Mouse (Mus musculus): ENCODE measurements around the gene Cap1. TPM values are rescaled to one million over a fixed set of nuclear protein-coding genes. Genes with fewer than 3 reads are reported as not detected.

Cap1 gene
- total RNA-seq, 1 experiment, result 130 TPM

DNA sequence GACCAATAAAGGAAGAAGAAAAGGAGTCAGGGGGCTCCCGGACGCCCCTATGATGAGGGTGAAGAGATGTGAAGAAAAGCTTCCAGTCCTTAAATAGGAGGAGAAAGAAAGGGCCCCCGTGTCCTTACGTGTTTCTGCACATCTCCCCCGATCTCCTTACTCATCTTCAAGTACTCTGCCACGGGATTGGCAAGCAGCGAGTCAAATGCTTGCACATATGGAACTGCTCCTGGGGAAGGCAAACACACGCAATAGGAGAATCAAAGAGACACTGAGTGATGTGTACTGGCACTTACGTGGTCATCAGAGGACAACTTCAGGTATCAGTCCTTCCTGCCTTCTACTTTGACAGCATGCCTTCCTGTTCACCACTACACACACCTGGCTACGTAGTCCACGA is 14.6 kb downstream of the Cap1 start:
- in situ Hi-C loops (cut with MboI; ENCODE audit: low sequenced_read_pairs in 2 of 2, unreplicated experiment in 2 of 2), result no loop called here
- no peak overlapping the region for H3K4me3 ChIP-seq (ENCODE audit: insufficient read depth in 1 of 2, low read depth in 1 of 2, low read length in 2 of 2, poor library complexity in 1 of 2, severe bottlenecking in 1 of 2)
- no peak overlapping the region for H3K27ac ChIP-seq (ENCODE audit: insufficient read depth, low read depth, low read length, poor library complexity, severe bottlenecking)
- H3K9ac ChIP-seq (ENCODE audit: insufficient read depth, low read depth, low read length, poor library complexity, severe bottlenecking), result no peak overlapping the region
- no peak for DNase-seq (ENCODE audit: low read depth, low spot score)
- no peaks in the 10 kb centered on the region for H3K4me1 ChIP-seq (ENCODE audit: control insufficient read depth in 2 of 2, insufficient read depth in 2 of 2, low read length in 2 of 2, poor library complexity in 1 of 2)
- TF ChIP-seq HCFC1 (IDR thresholded peaks at IDR 0.05; ENCODE audit: borderline replicate concordance, insufficient read depth, low read length), result no peak
- TF ChIP-seq MAFK (IDR thresholded peaks at IDR 0.05; ENCODE audit: insufficient read depth, low read depth, low read length), result no peak
- TF ChIP-seq CHD2 (IDR thresholded peaks at IDR 0.05; ENCODE audit: low read depth, low read length), result no peak
- no peak for TF ChIP-seq ZC3H11A (IDR thresholded peaks at IDR 0.05; ENCODE audit: borderline replicate concordance, low read depth, low read length)
- TF ChIP-seq ZNF384 (IDR thresholded peaks at IDR 0.05; ENCODE audit: low read depth, low read length), result no peak
- H3K36me3 ChIP-seq (ENCODE audit: control insufficient read depth, insufficient read depth, low read length, poor library complexity, severe bottlenecking), result peaks cover 17% of the 10 kb centered on the region
- no peaks in the 10 kb centered on the region for H3K9me3 ChIP-seq (ENCODE audit: control insufficient read depth, insufficient read depth, low read depth, low read length)

DNA sequence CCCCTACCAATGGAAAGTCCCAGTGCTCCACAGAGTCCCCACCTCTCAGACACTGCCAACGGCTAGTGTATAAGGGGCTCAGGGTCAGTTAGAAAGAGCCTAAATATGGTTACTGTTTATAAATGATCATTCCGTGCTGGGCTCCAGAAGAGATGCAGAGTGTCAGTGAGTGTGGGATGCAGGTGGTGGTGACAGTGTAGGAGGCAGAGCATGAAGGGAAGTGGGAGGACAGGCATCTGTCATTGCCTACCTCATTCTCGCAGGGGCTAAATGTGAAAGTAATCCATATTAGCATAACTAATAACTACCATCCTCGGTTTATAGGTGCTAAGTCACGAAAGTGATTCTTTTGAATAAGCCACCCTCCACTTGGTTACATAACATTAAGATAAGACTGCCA is 15.1 kb downstream of the Cap1 start:
- H3K4me1 ChIP-seq (ENCODE audit: control insufficient read depth in 2 of 2, insufficient read depth in 2 of 2, low read length in 2 of 2, poor library complexity in 1 of 2), result no peaks in the 10 kb centered on the region
- no peaks in the 10 kb centered on the region for H3K9me3 ChIP-seq (ENCODE audit: control insufficient read depth, insufficient read depth, low read depth, low read length)
- no peak overlapping the region for H3K9ac ChIP-seq (ENCODE audit: insufficient read depth, low read depth, low read length, poor library complexity, severe bottlenecking)
- H3K4me3 ChIP-seq (ENCODE audit: insufficient read depth in 1 of 2, low read depth in 1 of 2, low read length in 2 of 2, poor library complexity in 1 of 2, severe bottlenecking in 1 of 2), result no peak overlapping the region
- no peak overlapping the region for H3K27ac ChIP-seq (ENCODE audit: insufficient read depth, low read depth, low read length, poor library complexity, severe bottlenecking)
- in situ Hi-C loops (cut with MboI; ENCODE audit: low sequenced_read_pairs in 2 of 2, unreplicated experiment in 2 of 2), result no loop called here
- no peak for DNase-seq (ENCODE audit: low read depth, low spot score)
- TF ChIP-seq HCFC1 (IDR thresholded peaks at IDR 0.05; ENCODE audit: borderline replicate concordance, insufficient read depth, low read length), result no peak
- TF ChIP-seq MAFK (IDR thresholded peaks at IDR 0.05; ENCODE audit: insufficient read depth, low read depth, low read length), result no peak
- TF ChIP-seq ZC3H11A (IDR thresholded peaks at IDR 0.05; ENCODE audit: borderline replicate concordance, low read depth, low read length), result no peak
- no peak for TF ChIP-seq CHD2 (IDR thresholded peaks at IDR 0.05; ENCODE audit: low read depth, low read length)
- no peak for TF ChIP-seq ZNF384 (IDR thresholded peaks at IDR 0.05; ENCODE audit: low read depth, low read length)
- H3K36me3 ChIP-seq (ENCODE audit: control insufficient read depth, insufficient read depth, low read length, poor library complexity, severe bottlenecking), result peaks cover 17% of the 10 kb centered on the region

DNA sequence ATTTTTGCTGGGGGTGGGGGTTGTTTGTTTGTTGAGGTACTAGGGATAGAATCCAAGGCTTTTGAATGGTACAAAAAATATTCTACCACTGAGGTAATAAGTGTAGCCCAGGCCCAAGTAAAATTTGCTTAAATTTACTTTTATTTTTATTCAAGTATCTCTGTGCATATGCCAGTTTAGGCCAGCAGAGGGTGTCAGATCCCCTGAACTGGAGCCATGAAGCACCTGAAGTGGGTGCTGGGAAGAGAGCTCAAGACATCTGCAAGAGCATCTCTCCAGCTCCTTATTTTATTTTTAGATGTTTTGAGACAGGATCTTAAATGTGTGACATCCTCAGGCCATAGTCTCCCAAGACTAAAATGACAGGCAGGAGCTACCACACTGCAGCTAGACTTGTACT is 15.8 kb downstream of the Cap1 start:
- Histone ChIP-seq H3K9ac (ENCODE audit: insufficient read depth, low read depth, low read length, poor library complexity, severe bottlenecking) (no peak overlapping the region), H3K4me1 (ENCODE audit: control insufficient read depth in 2 of 2, insufficient read depth in 2 of 2, low read length in 2 of 2, poor library complexity in 1 of 2) (no peaks in the 10 kb centered on the region), H3K4me3 (ENCODE audit: insufficient read depth in 1 of 2, low read depth in 1 of 2, low read length in 2 of 2, poor library complexity in 1 of 2, severe bottlenecking in 1 of 2) (no peak overlapping the region), H3K9me3 (ENCODE audit: control insufficient read depth, insufficient read depth, low read depth, low read length) (no peaks in the 10 kb centered on the region), H3K27ac (ENCODE audit: insufficient read depth, low read depth, low read length, poor library complexity, severe bottlenecking) (no peak overlapping the region), H3K36me3 (ENCODE audit: control insufficient read depth, insufficient read depth, low read length, poor library complexity, severe bottlenecking) (peaks cover 19% of the 10 kb centered on the region)
- TF ChIP-seq CHD2 (IDR thresholded peaks at IDR 0.05; ENCODE audit: low read depth, low read length), result no peak
- TF ChIP-seq HCFC1 (IDR thresholded peaks at IDR 0.05; ENCODE audit: borderline replicate concordance, insufficient read depth, low read length), result no peak
- no peak for TF ChIP-seq ZNF384 (IDR thresholded peaks at IDR 0.05; ENCODE audit: low read depth, low read length)
- no peak for TF ChIP-seq ZC3H11A (IDR thresholded peaks at IDR 0.05; ENCODE audit: borderline replicate concordance, low read depth, low read length)
- no peak for TF ChIP-seq MAFK (IDR thresholded peaks at IDR 0.05; ENCODE audit: insufficient read depth, low read depth, low read length)
- peak; percentile 21 for DNase-seq (ENCODE audit: low read depth, low spot score)
- in situ Hi-C loops (cut with MboI; ENCODE audit: low sequenced_read_pairs in 2 of 2, unreplicated experiment in 2 of 2), result no loop called here

DNA sequence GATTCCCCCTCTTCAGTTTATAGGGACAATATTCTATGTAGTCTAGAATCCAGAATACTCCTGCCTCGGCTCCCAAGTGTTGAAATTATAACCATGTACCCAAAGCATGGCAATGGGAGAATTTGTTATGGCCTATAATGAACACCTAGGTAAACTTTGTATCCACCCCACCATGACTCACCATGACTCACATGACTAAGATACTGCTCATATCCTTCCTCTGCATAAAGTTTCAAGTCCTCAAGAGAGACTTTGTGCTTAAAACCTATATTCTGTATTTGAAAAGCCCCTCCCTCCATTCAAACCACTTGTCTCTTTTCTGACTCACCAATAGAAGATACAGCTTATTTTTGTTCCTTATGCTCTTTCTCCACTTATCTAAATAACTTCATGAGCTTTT is 17.8 kb downstream of the Cap1 start:
- no peak for DNase-seq (ENCODE audit: low read depth, low spot score)
- Histone ChIP-seq H3K9me3 (ENCODE audit: control insufficient read depth, insufficient read depth, low read depth, low read length) (no peaks in the 10 kb centered on the region), H3K4me3 (ENCODE audit: insufficient read depth in 1 of 2, low read depth in 1 of 2, low read length in 2 of 2, poor library complexity in 1 of 2, severe bottlenecking in 1 of 2) (no peak overlapping the region), H3K4me1 (ENCODE audit: control insufficient read depth in 2 of 2, insufficient read depth in 2 of 2, low read length in 2 of 2, poor library complexity in 1 of 2) (no peaks in the 10 kb centered on the region), H3K36me3 (ENCODE audit: control insufficient read depth, insufficient read depth, low read length, poor library complexity, severe bottlenecking) (peaks cover 33% of the 10 kb centered on the region), H3K9ac (ENCODE audit: insufficient read depth, low read depth, low read length, poor library complexity, severe bottlenecking) (no peak overlapping the region), H3K27ac (ENCODE audit: insufficient read depth, low read depth, low read length, poor library complexity, severe bottlenecking) (no peak overlapping the region)
- in situ Hi-C loops (cut with MboI; ENCODE audit: low sequenced_read_pairs in 2 of 2, unreplicated experiment in 2 of 2), result no loop called here
- no peak for TF ChIP-seq CHD2 (IDR thresholded peaks at IDR 0.05; ENCODE audit: low read depth, low read length)
- no peak for TF ChIP-seq ZC3H11A (IDR thresholded peaks at IDR 0.05; ENCODE audit: borderline replicate concordance, low read depth, low read length)
- no peak for TF ChIP-seq MAFK (IDR thresholded peaks at IDR 0.05; ENCODE audit: insufficient read depth, low read depth, low read length)
- TF ChIP-seq HCFC1 (IDR thresholded peaks at IDR 0.05; ENCODE audit: borderline replicate concordance, insufficient read depth, low read length), result no peak
- TF ChIP-seq ZNF384 (IDR thresholded peaks at IDR 0.05; ENCODE audit: low read depth, low read length), result no peak

DNA sequence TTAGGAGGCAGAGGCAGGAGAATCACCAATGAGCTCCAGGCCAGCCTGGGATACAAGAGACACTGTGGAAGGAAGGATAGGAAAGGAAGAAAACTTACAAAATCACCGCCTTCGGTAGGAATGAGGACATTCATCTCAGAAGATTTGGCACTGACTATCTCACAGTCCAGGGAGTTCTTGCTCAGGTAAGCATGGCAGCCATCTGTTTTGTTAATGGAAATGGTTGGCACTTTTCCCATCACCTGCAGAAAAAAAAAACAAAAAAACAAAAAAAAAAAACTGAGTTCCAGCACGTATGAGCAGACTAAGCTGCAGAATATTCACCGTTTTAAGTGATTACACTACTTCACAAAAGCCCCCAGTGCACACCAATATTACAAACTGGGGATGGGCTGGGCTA is 24.0 kb downstream of the Cap1 start:
- Histone ChIP-seq H3K27ac (ENCODE audit: insufficient read depth, low read depth, low read length, poor library complexity, severe bottlenecking) (no peak overlapping the region), H3K4me1 (ENCODE audit: control insufficient read depth in 2 of 2, insufficient read depth in 2 of 2, low read length in 2 of 2, poor library complexity in 1 of 2) (no peaks in the 10 kb centered on the region), H3K9ac (ENCODE audit: insufficient read depth, low read depth, low read length, poor library complexity, severe bottlenecking) (no peak overlapping the region), H3K9me3 (ENCODE audit: control insufficient read depth, insufficient read depth, low read depth, low read length) (no peaks in the 10 kb centered on the region), H3K4me3 (ENCODE audit: insufficient read depth in 1 of 2, low read depth in 1 of 2, low read length in 2 of 2, poor library complexity in 1 of 2, severe bottlenecking in 1 of 2) (no peak overlapping the region), H3K36me3 (ENCODE audit: control insufficient read depth, insufficient read depth, low read length, poor library complexity, severe bottlenecking) (peaks cover 37% of the 10 kb centered on the region)
- in situ Hi-C loops (cut with MboI; ENCODE audit: low sequenced_read_pairs in 2 of 2, unreplicated experiment in 2 of 2), result no loop called here
- TF ChIP-seq MAFK (IDR thresholded peaks at IDR 0.05; ENCODE audit: insufficient read depth, low read depth, low read length) (no peak), ZNF384 (IDR thresholded peaks at IDR 0.05; ENCODE audit: low read depth, low read length) (no peak), ZC3H11A (IDR thresholded peaks at IDR 0.05; ENCODE audit: borderline replicate concordance, low read depth, low read length) (no peak), HCFC1 (IDR thresholded peaks at IDR 0.05; ENCODE audit: borderline replicate concordance, insufficient read depth, low read length) (no peak)
- no peak for DNase-seq (ENCODE audit: low read depth, low spot score)
